Mouse (Mus musculus): ENCODE results near the gene Hist1h4d.

DNA sequence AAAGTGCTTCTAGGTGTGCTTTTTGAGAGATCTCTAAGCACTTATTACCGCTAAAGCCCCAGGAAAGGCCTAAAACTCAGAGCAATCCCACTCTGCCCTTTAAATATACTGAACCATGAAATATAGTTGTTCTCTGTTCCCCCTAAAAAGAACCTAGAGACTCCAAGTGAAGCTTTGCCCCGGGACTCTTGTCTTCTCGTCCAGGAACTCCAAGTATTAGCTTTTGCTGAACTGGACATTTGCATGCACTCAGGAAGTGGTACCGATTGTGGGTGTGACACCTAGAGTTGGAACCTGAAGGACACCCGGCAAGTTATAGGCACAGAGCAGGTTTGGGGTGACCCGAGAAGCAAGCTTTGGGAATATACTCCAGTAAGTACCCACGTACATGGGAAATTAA lies 9.8 kb downstream of the Hist1h4d start:
- TF ChIP-seq CTCF (IDR thresholded peaks at IDR 0.05; ENCODE audit: extremely low read depth, insufficient read depth, insufficient read length, insufficient replicate concordance) (no peak), POLR2A (IDR thresholded peaks at IDR 0.05; ENCODE audit: low read depth, low read length) (no peak)

Measured in spleen, adult 2 months (tissue).